Mouse (Mus musculus) limb, embryonic 12.5 days (tissue): Measurements from ENCODE around the gene Siglech. TPM values are rescaled to one million over a fixed set of nuclear protein-coding genes. Genes with fewer than 3 reads are reported as not detected.
A peak's percentile ranks its signal among the peaks of the same experiment; 100 is the strongest.
"Not testable (repeated sequence)": the region's sequence is repeated elsewhere in the genome, so short reads cannot be mapped to it uniquely, and the experiment has no call there.

Experiments
- ATAC-seq: fragments of 200-750 bp; cut with Nextera tagmentation; 2 replicates; pipeline ENCODE4 v1.8.0; 2017; ENCODE audit warnings: low read depth, moderate TSS enrichment; ENCODE audit not compliant: insufficient number of reproducible peaks, insufficient read depth, low FRiP score, low TSS enrichment
- H3K27ac ChIP-seq: fragments of 300-500 bp; sonication (generic); 2 replicates; pipeline ENCODE4 v1.5.1; 2016; ENCODE audit warnings: mild to moderate bottlenecking, moderate library complexity
- H3K27me3 ChIP-seq: fragments of 300-500 bp; sonication (generic); 2 replicates; pipeline ENCODE4 v1.6.1; 2016; ENCODE audit warnings: mild to moderate bottlenecking, moderate library complexity
- H3K36me3 ChIP-seq: fragments of 300-500 bp; sonication (generic); 2 replicates; pipeline ENCODE4 v1.6.1; 2016; ENCODE audit warnings: mild to moderate bottlenecking, moderate library complexity
- H3K4me1 ChIP-seq: fragments of 300-500 bp; sonication (generic); replicated peaks from 2 replicates; pipeline ENCODE4 v1.6.1; 2016
- H3K4me2 ChIP-seq: fragments of 300-500 bp; sonication (generic); 2 replicates; pipeline ENCODE4 v1.6.1; 2016; ENCODE audit warnings: mild to moderate bottlenecking, moderate library complexity
- H3K4me3 ChIP-seq: fragments of 300-500 bp; sonication (generic); replicated peaks from 2 replicates; pipeline ENCODE4 v1.5.1; 2016; ENCODE audit warnings: mild to moderate bottlenecking
- H3K9ac ChIP-seq: fragments of 300-500 bp; sonication (generic); replicated peaks from 2 replicates; pipeline ENCODE4 v1.6.1; 2016; ENCODE audit warnings: mild to moderate bottlenecking, moderate library complexity
- H3K9me3 ChIP-seq: fragments of 300-500 bp; sonication (generic); 2 replicates; pipeline ENCODE4 v1.6.1; 2016; ENCODE audit warnings: mild to moderate bottlenecking, moderate library complexity
- WGBS: fragments of 180-500 bp; shearing (Covaris S2); methylation state at CpG from one replicate; pipeline ENCODE4 v1.1.7; 2016; 5-methylcytosine and 5-hydroxymethylcytosine counted together
- polyA plus RNA-seq: library from polyadenylated mRNA; unstranded; fragments of >200 nt; fragmentation: Nextera tagmentation; extraction: Ambion mirVana; gene quantifications from 2 replicates; pipeline ENCODE4 v1.2.1, GENCODE M21; 2016

The Siglech gene
- polyA plus RNA-seq, 1 experiment from 2014 or later = 0.68 TPM

DNA sequence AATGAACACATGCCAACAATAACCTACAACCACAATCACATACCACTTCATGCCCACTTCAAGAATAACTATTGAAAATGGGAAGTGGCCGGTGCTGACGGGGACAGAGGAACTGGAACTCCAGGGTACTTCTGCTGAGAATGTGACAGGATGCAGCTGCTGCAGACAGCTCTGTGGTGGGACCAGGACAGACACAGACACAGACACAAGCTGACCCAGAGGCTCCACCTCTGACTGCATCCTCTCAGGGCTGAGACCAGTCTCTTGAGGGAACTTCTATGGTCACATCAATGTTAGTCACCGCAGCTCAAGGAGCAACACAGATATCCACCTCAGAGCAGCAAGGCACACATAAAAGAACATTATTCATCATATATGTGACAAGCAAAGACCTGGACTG, 16.6 kb downstream of the Siglech start:
- Histone ChIP-seq H3K4me2 (no peak overlapping the region), H3K4me3 (no peak overlapping the region), H3K27ac (no peak overlapping the region), H3K27me3 (no peaks in the 10 kb centered on the region), H3K36me3 (no peaks in the 10 kb centered on the region), H3K9ac (no peak overlapping the region), H3K9me3 (no peaks in the 10 kb centered on the region), H3K4me1 (no peaks in the 10 kb centered on the region)
- no peak for ATAC-seq
- WGBS = 68% methylated on average over 3 of the region's 3 CpGs

DNA sequence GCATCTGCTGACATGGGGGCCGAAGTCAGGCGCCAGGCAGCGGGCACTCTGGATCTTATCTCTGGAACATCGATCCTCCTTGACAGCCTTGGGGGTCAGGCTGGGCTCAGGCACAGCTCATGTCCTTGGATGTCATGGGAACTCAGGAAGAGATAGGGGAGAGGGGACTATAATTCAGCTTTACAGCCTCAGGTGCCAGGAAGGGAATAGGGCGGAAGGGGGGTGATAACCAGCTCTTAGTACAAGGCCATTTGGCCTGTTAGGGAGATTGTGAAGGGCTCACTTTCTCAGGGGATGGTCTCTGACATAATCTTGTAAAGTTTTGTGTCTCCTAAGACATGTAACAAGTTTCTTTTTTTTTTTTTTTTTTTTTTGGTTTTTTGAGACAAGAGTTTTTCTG, 22.6 kb downstream of the Siglech start:
- not testable (repeated sequence) for H3K4me2 ChIP-seq, H3K27me3 ChIP-seq, H3K27ac ChIP-seq, H3K4me1 ChIP-seq, H3K36me3 ChIP-seq, H3K9ac ChIP-seq, H3K4me3 ChIP-seq, H3K9me3 ChIP-seq, ATAC-seq
- WGBS = 35% methylated on average over 5 of the region's 5 CpGs

DNA sequence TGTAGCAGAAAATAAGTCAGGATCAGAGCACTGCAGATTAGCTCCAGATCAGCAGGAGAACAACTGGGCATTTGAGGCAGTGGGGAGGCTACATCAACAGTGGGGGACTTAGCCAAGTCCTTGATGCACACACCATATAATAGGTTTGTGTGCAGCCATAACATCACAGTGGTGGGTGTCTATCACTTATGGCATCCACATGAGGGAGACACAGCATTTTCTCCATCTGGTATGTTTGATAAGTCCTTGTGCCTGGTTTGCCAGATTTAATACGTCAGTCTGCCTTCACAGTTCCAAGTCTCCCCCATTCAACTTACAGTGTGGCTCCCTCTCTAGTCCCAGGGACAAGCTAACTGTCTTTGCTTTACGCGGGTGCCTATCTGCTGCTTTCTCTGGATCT, 24.3 kb downstream of the Siglech start:
- Histone ChIP-seq H3K27ac (0 out of 2 replicates have a peak overlapping the region, but pooled peaks have one; percentile 17), H3K9me3 (no peaks in the 10 kb centered on the region), H3K4me3 (no peak overlapping the region), H3K36me3 (peaks cover 14% of the 10 kb centered on the region), H3K4me2 (no peak overlapping the region), H3K9ac (no peak overlapping the region), H3K27me3 (no peaks in the 10 kb centered on the region), H3K4me1 (peaks cover 8% of the 10 kb centered on the region)
- no peak for ATAC-seq
- 79% methylated on average over 3 of the region's 3 CpGs for WGBS

DNA sequence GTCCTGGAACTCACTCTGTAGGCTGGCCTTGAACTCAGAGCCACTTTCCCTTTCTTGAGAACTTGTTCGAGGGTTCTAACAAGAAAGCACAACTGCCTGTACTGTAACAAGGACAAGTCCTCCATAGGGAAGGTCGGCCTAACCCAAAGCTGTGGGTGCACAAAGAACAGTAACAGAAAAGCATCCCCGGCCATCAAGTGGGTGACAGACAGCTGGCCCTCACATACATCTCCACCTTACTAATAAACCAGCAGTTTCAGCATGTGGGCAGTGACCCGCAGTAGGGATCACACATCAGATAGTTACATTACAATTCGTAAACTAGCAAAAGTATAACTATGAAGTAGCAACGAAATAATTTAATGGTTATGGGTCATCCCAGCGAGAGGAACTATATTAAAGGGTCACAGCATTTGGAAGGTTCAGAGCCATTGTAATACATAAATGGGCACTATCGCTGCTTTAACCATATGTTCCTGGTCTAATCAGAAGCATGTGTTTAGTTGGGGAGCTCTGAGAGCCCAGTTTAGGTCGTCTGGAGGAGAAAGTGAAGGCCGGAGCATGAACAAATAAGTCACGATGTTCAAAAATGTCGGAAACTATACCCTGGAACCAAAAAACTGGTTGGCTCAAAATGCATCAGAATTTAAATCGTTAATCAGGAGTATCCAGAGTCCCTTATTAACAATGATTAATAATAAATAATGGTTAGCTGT, 25.4 kb downstream of the Siglech start:
- Histone ChIP-seq H3K9me3 (no peaks in the 10 kb centered on the region), H3K27ac (peak overlapping the region; percentile 77; the same call in 1 of the 2 replicates), H3K4me1 (peaks cover 8% of the 10 kb centered on the region), H3K4me2 (peak overlapping the region; percentile 75), H3K27me3 (no peaks in the 10 kb centered on the region), H3K36me3 (peaks cover 25% of the 10 kb centered on the region), H3K4me3 (peak overlapping the region; percentile 78), H3K9ac (peak overlapping the region; percentile 92)
- peak; percentile 20 for ATAC-seq
- WGBS = 33% methylated on average over 13 of the region's 13 CpGs

DNA sequence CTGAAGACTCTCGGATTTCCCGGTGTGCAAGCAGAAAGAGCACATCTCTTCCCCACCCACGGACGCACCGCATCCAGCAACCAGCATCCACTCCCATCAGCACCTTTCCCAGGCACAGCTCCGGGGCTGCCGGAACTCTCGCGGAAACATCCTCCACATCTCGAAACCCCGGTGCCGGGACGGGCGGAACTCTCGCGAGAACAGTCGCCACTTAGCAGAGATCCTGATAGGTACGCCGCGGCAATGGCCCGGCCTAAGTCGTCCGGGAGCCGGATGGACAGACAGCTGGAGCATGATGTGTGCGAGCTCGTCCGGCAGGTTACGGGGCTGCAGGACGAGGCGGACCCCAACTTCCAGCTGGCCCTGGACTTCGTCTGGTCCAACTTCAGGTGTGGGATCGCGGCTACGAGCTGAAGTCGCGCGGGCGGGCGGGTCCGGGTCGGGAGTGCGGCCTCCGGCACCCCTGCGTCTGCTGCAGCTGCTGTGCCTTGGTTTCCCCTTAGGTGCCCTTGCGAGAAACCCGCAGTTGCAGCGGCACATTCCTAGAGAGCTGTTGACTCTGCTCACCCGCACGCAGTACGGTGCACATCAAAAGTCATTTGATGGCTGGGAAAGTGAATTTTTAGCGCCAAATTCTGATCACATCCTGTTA, 26.1 kb downstream of the Siglech start, which contains the start of gene Tubgcp5:
Gene Tubgcp5 (plus strand): TSS at position 203 of the 652 bp plus-strand sequence.
- peaks cover 8% of the 10 kb centered on the region for H3K4me1 ChIP-seq
- H3K27ac ChIP-seq = peak within 1 kb of the TSS; percentile 77
- H3K36me3 ChIP-seq = peaks cover 32% of the 10 kb centered on the region
- under 1% methylated on average over 51 of the region's 51 CpGs for WGBS
- H3K9ac ChIP-seq = peak within 1 kb of the TSS; percentile 92
- no peaks in the 10 kb centered on the region for H3K9me3 ChIP-seq
- H3K27me3 ChIP-seq = no peaks in the 10 kb centered on the region
- H3K4me2 ChIP-seq = peak within 1 kb of the TSS; percentile 75
- H3K4me3 ChIP-seq = peak within 1 kb of the TSS; percentile 78
- peak; percentile 99 for ATAC-seq

DNA sequence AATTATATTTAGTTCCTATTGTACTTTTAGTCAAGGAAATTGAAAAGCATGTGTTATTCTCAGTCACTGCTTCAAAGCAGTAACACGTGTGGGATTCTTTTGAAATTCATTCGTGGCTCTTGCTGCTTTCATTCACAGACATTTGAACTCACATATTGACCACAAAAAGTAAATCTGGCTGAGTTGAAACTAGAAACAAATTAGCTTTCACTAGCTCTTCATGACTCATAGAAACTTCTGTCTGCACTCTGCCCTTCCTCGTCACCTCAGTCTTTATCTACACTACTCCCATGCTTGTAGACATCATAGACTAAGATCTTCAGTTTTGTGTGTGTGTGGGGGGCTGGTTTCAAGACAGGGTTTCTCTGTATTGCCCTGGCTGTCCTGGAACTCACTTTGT, 32.0 kb downstream of the Siglech start:
- 92% methylated on average over 3 of the region's 3 CpGs for WGBS
- H3K4me3 ChIP-seq = no peak overlapping the region
- no peak overlapping the region for H3K9ac ChIP-seq
- no peak overlapping the region for H3K4me2 ChIP-seq
- no peak overlapping the region for H3K27ac ChIP-seq
- no peak for ATAC-seq
- H3K27me3 ChIP-seq = no peaks in the 10 kb centered on the region
- H3K4me1 ChIP-seq = peaks cover 2% of the 10 kb centered on the region
- H3K36me3 ChIP-seq = peaks cover 84% of the 10 kb centered on the region
- no peaks in the 10 kb centered on the region for H3K9me3 ChIP-seq

DNA sequence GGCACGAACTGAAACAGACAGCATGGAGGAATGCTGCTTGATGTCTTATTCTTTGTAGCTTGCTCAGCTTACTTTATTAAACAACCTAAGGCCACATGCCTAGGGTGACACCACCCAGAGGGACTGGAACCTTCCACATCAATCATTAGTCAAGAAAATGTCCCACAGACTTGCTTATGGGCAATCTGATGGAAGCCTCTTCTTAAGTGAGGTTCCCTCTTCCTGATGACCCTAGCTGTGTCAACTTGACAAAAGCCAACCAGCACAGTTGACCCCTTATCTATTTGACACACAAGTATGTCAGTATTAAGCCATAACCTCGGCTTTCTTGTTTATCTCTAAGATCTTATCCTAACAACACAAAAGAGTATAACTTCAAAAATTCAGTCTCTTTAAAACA, 42.0 kb downstream of the Siglech start:
- Histone ChIP-seq H3K4me1 (no peaks in the 10 kb centered on the region), H3K27me3 (no peaks in the 10 kb centered on the region), H3K4me2 (no peak overlapping the region), H3K9me3 (no peaks in the 10 kb centered on the region), H3K9ac (no peak overlapping the region), H3K36me3 (peaks cover 89% of the 10 kb centered on the region), H3K4me3 (no peak overlapping the region), H3K27ac (no peak overlapping the region)
- no peak for ATAC-seq
- WGBS = 95% methylated on average over 2 of the region's 2 CpGs

DNA sequence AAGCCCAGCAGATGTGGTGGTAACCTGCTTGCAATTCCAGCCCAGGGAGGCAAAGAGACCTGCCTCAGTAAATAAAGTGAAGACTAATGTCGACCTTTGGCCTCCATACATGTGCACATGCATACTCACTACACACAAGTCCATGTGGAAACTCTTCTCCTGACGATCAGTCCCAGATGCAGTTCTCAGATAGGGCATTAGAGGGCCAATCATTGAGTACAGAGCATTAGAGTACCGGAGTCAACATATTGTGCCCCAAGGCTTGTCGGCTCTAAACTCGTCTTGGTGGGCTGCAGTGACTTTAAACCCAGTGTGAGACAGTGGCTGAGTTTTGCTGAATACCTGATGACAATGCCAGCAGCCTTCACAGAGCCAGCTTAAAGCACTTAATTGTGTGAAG, 56.5 kb downstream of the Siglech start:
- Histone ChIP-seq H3K4me1 (no peaks in the 10 kb centered on the region), H3K9me3 (no peaks in the 10 kb centered on the region), H3K4me3 (no peak overlapping the region), H3K4me2 (no peak overlapping the region), H3K36me3 (peaks cover 91% of the 10 kb centered on the region), H3K27ac (no peak overlapping the region), H3K9ac (no peak overlapping the region), H3K27me3 (no peaks in the 10 kb centered on the region)
- 78% methylated on average over 5 of the region's 5 CpGs for WGBS
- no peak for ATAC-seq

DNA sequence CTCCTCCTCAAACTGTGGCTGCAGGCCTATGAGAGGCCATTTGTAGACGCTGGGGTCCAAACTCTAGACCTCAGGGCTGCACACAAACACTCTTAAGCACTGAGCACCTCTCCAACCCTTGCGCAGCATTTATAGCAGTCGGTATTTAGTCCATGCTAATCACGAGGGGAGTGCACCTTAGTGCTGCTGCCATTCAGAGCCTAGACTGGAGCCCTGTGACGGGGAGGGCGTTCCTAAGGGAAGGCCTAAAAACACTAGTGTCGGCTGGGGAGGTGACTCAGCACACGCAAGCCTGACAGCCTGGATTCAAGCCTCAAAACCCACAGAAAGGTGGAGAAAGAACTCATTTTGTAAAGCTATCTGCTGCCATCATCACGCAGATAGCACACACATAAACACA, 59.6 kb downstream of the Siglech start:
- Histone ChIP-seq H3K4me3 (no peak overlapping the region), H3K9me3 (no peaks in the 10 kb centered on the region), H3K36me3 (peaks cover 85% of the 10 kb centered on the region), H3K27ac (no peak overlapping the region), H3K4me1 (no peaks in the 10 kb centered on the region), H3K27me3 (no peaks in the 10 kb centered on the region), H3K9ac (no peak overlapping the region), H3K4me2 (no peak overlapping the region)
- no peak for ATAC-seq
- WGBS = 91% methylated on average over 9 of the region's 9 CpGs

Other genes starting within 250 kb of the Siglech start
- gene Tubgcp5, start 26.0 kb downstream of the Siglech start, polyA plus RNA-seq = 45.6 and 52.3 TPM in 2 replicates
- 125 and 129 TPM in 2 replicates for gene Cyfip1, start 73.6 kb downstream of the Siglech start, polyA plus RNA-seq
- 44.5 and 52.2 TPM in 2 replicates for gene Nipa2, start 194.3 kb downstream of the Siglech start, polyA plus RNA-seq